Mouse (Mus musculus) gastrocnemius, postnatal 4 days (tissue): ENCODE results near the gene Pdzd7. TPM values are rescaled to one million over a fixed set of nuclear protein-coding genes. Genes with fewer than 3 reads are reported as not detected.
A peak's percentile ranks its signal among the peaks of the same experiment; 100 is the strongest.

ENCODE experiments used
- DNase-seq, 2 experiments: peaks; one replicate each; pipeline ENCODE4 v3.0.0; 2021 to 2022; ENCODE audit warnings: low spot score in 2 of 2, mixed read lengths in 2 of 2
- long read RNA-seq, 2 experiments: library from polyadenylated mRNA; stranded (forward); transcript quantifications; one replicate each; pipeline ENCODE4 v2.0.0; 2021
- total RNA-seq, 2 experiments: library from RNA; stranded (reverse); gene quantifications; 2 replicates each; pipeline ENCODE4 v1.2.3; 2021

The Pdzd7 gene
- 1 to 10 TPM; 1.2 to 2.0 TPM for total RNA-seq
- long read RNA-seq, experiment 1, partial matches to known transcripts, result 0 of 5 reads
- long read RNA-seq, experiment 1, other reads (novel, unspliced or antisense), result 5 of 5 reads
- long read RNA-seq, experiment 2, partial matches to known transcripts, result 0 of 4 reads
- long read RNA-seq, experiment 2, other reads (novel, unspliced or antisense), result 4 of 4 reads

- no peak for DNase-seq
Measured at GRCm38 (mm10) chr19:45045651-45046050, at the start of gene Pdzd7. Gene Pdzd7 (minus strand): TSS chr19:45045717.

GRCm38 (mm10) chr19:45081841-45082550 is 36.5 kb upstream of the Pdzd7 start:
- DNase-seq, result peak in 1 of 2 experiments; percentile 51

- peak; percentile 54 to 67 for DNase-seq
Measured at GRCm38 (mm10) chr19:45081279-45081678, 35.8 kb upstream of the Pdzd7 start.

GRCm38 (mm10) chr19:45080711-45081110 is 35.2 kb upstream of the Pdzd7 start:
- DNase-seq, result peak in 1 of 2 experiments; percentile 23

GRCm38 (mm10) chr19:45079769-45080515 is 34.4 kb upstream of the Pdzd7 start:
- peak; percentile 47 to 59 for DNase-seq

- no peak for DNase-seq
Measured at GRCm38 (mm10) chr19:45078971-45079764, 33.7 kb upstream of the Pdzd7 start.

GRCm38 (mm10) chr19:45077742-45078645 is 32.5 kb upstream of the Pdzd7 start:
- no peak for DNase-seq

- peak; percentile 45 to 70 for DNase-seq
Measured at GRCm38 (mm10) chr19:45076586-45077510, 31.3 kb upstream of the Pdzd7 start.

- DNase-seq, result no peak
Measured at GRCm38 (mm10) chr19:45076036-45076575, 30.6 kb upstream of the Pdzd7 start.

- peak in 1 of 2 experiments; percentile 44 for DNase-seq
Measured at GRCm38 (mm10) chr19:45075323-45076035, 30.0 kb upstream of the Pdzd7 start.

GRCm38 (mm10) chr19:45074580-45075322 is 29.2 kb upstream of the Pdzd7 start, which contains the start of gene Kazald1:
Gene Kazald1 (plus strand): TSS chr19:45075241.
- peak; percentile 86 to 93 for DNase-seq

- DNase-seq, result peak; percentile 68 to 86
Measured at GRCm38 (mm10) chr19:45073871-45074542, 28.5 kb upstream of the Pdzd7 start.

GRCm38 (mm10) chr19:45067758-45068510 is 22.4 kb upstream of the Pdzd7 start:
- no peak for DNase-seq

GRCm38 (mm10) chr19:45067170-45067569 is 21.7 kb upstream of the Pdzd7 start:
- DNase-seq, result no peak

GRCm38 (mm10) chr19:45065226-45065625 is 19.7 kb upstream of the Pdzd7 start:
- peak in 1 of 2 experiments; percentile 16 for DNase-seq
